Mouse (Mus musculus) liver, postnatal 0 days (tissue): ENCODE measurements around the gene Klhl10. TPM values are rescaled to one million over a fixed set of nuclear protein-coding genes. Genes with fewer than 3 reads are reported as not detected.

Experiments used
- ATAC-seq: fragments of 200-750 bp; cut with Nextera tagmentation; 2 replicates; pipeline ENCODE4 v1.8.0; 2017; ENCODE audit warnings: mild to moderate bottlenecking, moderate library complexity
- DNase-seq: peaks from one replicate; pipeline ENCODE4 v3.0.0-alpha.2; 2016
- H3K27ac ChIP-seq: fragments of 300-500 bp; sonication (generic); 2 replicates; pipeline ENCODE4 v1.5.1; 2014; ENCODE audit warnings: antibody characterized with exemption, moderate library complexity, mild to moderate bottlenecking, low read depth
- H3K27me3 ChIP-seq: fragments of 300-500 bp; sonication (generic); 2 replicates; pipeline ENCODE4 v1.6.1; 2014; ENCODE audit warnings: low read length, control low read depth, mixed read lengths; ENCODE audit not compliant: insufficient read depth
- H3K36me3 ChIP-seq: fragments of 300-500 bp; sonication (generic); replicated peaks from 2 replicates; pipeline ENCODE4 v1.6.1; 2014; ENCODE audit warnings: mild to moderate bottlenecking, control low read depth, low read length, moderate library complexity, mixed read lengths; ENCODE audit not compliant: insufficient read depth
- H3K4me1 ChIP-seq: fragments of 300-500 bp; sonication (generic); 2 replicates; pipeline ENCODE4 v1.6.1; 2014; ENCODE audit warnings: antibody characterized with exemption, mild to moderate bottlenecking, control low read depth; ENCODE audit not compliant: insufficient read depth
- H3K4me2 ChIP-seq: fragments of 300-500 bp; sonication (generic); 2 replicates; pipeline ENCODE4 v1.6.1; 2014; ENCODE audit warnings: low read depth, mild to moderate bottlenecking, low read length, moderate library complexity, mixed read lengths
- H3K4me3 ChIP-seq: fragments of 300-500 bp; sonication (generic); 2 replicates; pipeline ENCODE4 v1.5.1; 2014; ENCODE audit warnings: low read depth, low read length
- H3K9ac ChIP-seq: fragments of 300-500 bp; sonication (generic); replicated peaks from 2 replicates; pipeline ENCODE4 v1.6.1; 2014; ENCODE audit warnings: mild to moderate bottlenecking, moderate library complexity
- H3K9me3 ChIP-seq: fragments of 300-500 bp; sonication (generic); 2 replicates; pipeline ENCODE4 v1.6.1; 2016; ENCODE audit warnings: mild to moderate bottlenecking, control low read depth, low read length, mixed read lengths
- CTCF ChIP-seq: sonication (generic); IDR thresholded peaks from 2 replicates; pipeline ENCODE4 v1.5.1; 2016; ENCODE audit warnings: antibody characterized with exemption, low read depth
- EP300 ChIP-seq: IDR thresholded peaks from 2 replicates; pipeline ENCODE4 v1.6.1; 2016; ENCODE audit warnings: antibody characterized with exemption, low read depth, mild to moderate bottlenecking
- WGBS: fragments of 180-500 bp; shearing (Covaris S2); extraction: QIAGEN DNeasy Blood & Tissue Kit; methylation state at CpG from one replicate; pipeline ENCODE4 v1.1.7; 2014; ENCODE audit not compliant: insufficient replicate concordance; 5-methylcytosine and 5-hydroxymethylcytosine counted together
- polyA plus RNA-seq: library from polyadenylated mRNA; unstranded; fragments of >200 nt; fragmentation: Nextera tagmentation; extraction: Ambion mirVana; gene quantifications from 2 replicates; pipeline ENCODE4 v1.2.1, GENCODE M21; 2015

The Klhl10 gene
- polyA plus RNA-seq, 1 experiment from 2014 or later: 0.07 TPM

GRCm38 (mm10) chr11:100406995-100407705 lies 34.6 kb upstream of the Klhl10 start:
- Histone ChIP-seq H3K4me1 (peaks cover 5% of the 10 kb centered on the region), H3K4me3 (no peak overlapping the region), H3K9ac (no peak overlapping the region), H3K4me2 (no peak overlapping the region), H3K27ac (no peak overlapping the region), H3K27me3 (no peaks in the 10 kb centered on the region; the same call in 1 of the 2 replicates), H3K9me3 (no peaks in the 10 kb centered on the region), H3K36me3 (no peaks in the 10 kb centered on the region)
- ATAC-seq (no peak), DNase-seq (no peak)
- TF ChIP-seq EP300: no peak
- no peak for TF ChIP-seq CTCF
- 75% methylated on average over 5 of the region's 5 CpGs for WGBS

- DNase-seq (peak; percentile 74), ATAC-seq (0 out of 2 replicates have a peak, but pooled peaks have one; percentile 41)
- Histone ChIP-seq H3K36me3 (no peaks in the 10 kb centered on the region), H3K4me1 (no peaks in the 10 kb centered on the region), H3K27ac (no peak overlapping the region), H3K9ac (no peak overlapping the region), H3K4me2 (no peak overlapping the region), H3K9me3 (no peaks in the 10 kb centered on the region), H3K27me3 (peaks cover 4% of the 10 kb centered on the region; the same call in 1 of the 2 replicates), H3K4me3 (no peak overlapping the region)
- WGBS: 36% methylated on average over 10 of the region's 10 CpGs
- TF ChIP-seq CTCF (peak; percentile 80), EP300 (no peak)
Observed at GRCm38 (mm10) chr11:100408076-100408834, 33.5 kb upstream of the Klhl10 start.

GRCm38 (mm10) chr11:100408835-100409462 lies 32.8 kb upstream of the Klhl10 start:
- WGBS: 82% methylated on average over 12 of the region's 12 CpGs
- Histone ChIP-seq H3K9ac (no peak overlapping the region), H3K27me3 (peaks cover 11% of the 10 kb centered on the region), H3K4me2 (no peak overlapping the region), H3K27ac (no peak overlapping the region), H3K36me3 (no peaks in the 10 kb centered on the region), H3K9me3 (no peaks in the 10 kb centered on the region), H3K4me1 (no peaks in the 10 kb centered on the region), H3K4me3 (no peak overlapping the region)
- DNase-seq: no peak
- no peak for TF ChIP-seq CTCF
- TF ChIP-seq EP300: no peak
- no peak for ATAC-seq

GRCm38 (mm10) chr11:100409686-100410085 lies 32.0 kb upstream of the Klhl10 start:
- DNase-seq: no peak
- H3K36me3 ChIP-seq: no peaks in the 10 kb centered on the region
- no peak overlapping the region for H3K4me3 ChIP-seq
- H3K4me1 ChIP-seq: no peaks in the 10 kb centered on the region
- 74% methylated on average over 3 of the region's 3 CpGs for WGBS
- H3K27ac ChIP-seq: no peak overlapping the region
- H3K9me3 ChIP-seq: no peaks in the 10 kb centered on the region
- TF ChIP-seq CTCF (no peak), EP300 (no peak)
- no peak for ATAC-seq
- peaks cover 18% of the 10 kb centered on the region for H3K27me3 ChIP-seq
- H3K4me2 ChIP-seq: no peak overlapping the region
- no peak overlapping the region for H3K9ac ChIP-seq

GRCm38 (mm10) chr11:100411736-100412135 lies 30.0 kb upstream of the Klhl10 start:
- Histone ChIP-seq H3K4me1 (no peaks in the 10 kb centered on the region), H3K27me3 (peaks cover 34% of the 10 kb centered on the region), H3K9me3 (no peaks in the 10 kb centered on the region), H3K9ac (no peak overlapping the region), H3K4me3 (no peak overlapping the region), H3K27ac (no peak overlapping the region), H3K4me2 (no peak overlapping the region), H3K36me3 (no peaks in the 10 kb centered on the region)
- TF ChIP-seq EP300 (no peak), CTCF (no peak)
- DNase-seq (no peak), ATAC-seq (no peak)
- WGBS: 51% methylated on average over 11 of the region's 11 CpGs

GRCm38 (mm10) chr11:100413541-100413940 lies 28.2 kb upstream of the Klhl10 start:
- H3K4me3 ChIP-seq: peak overlapping the region; percentile 46; the same call in 1 of the 2 replicates
- H3K9me3 ChIP-seq: no peaks in the 10 kb centered on the region
- TF ChIP-seq EP300 (no peak), CTCF (no peak)
- peak overlapping the region; percentile 66; the same call in 1 of the 2 replicates for H3K9ac ChIP-seq
- no peak for ATAC-seq
- peak overlapping the region; percentile 82; the same call in 1 of the 2 replicates for H3K4me2 ChIP-seq
- no peaks in the 10 kb centered on the region for H3K4me1 ChIP-seq
- H3K27me3 ChIP-seq: peaks cover 34% of the 10 kb centered on the region
- H3K36me3 ChIP-seq: no peaks in the 10 kb centered on the region
- WGBS: 79% methylated on average over 11 of the region's 11 CpGs
- no peak overlapping the region for H3K27ac ChIP-seq
- no peak for DNase-seq
